Mouse (Mus musculus) stomach, embryonic 14.5 days (tissue): Measurements from ENCODE around the gene Nr4a1. TPM values are rescaled to one million over a fixed set of nuclear protein-coding genes. Genes with fewer than 3 reads are reported as not detected.
A peak's percentile ranks its signal among the peaks of the same experiment; 100 is the strongest.

ENCODE experiments used
- ATAC-seq: fragments of 200-750 bp; cut with Nextera tagmentation; 2 replicates; pipeline ENCODE4 v1.8.0; 2017; ENCODE audit warnings: low read depth, moderate TSS enrichment; ENCODE audit not compliant: insufficient number of reproducible peaks, insufficient read depth, low FRiP score
- H3K27ac ChIP-seq: fragments of 300-500 bp; sonication (generic); 2 replicates; pipeline ENCODE4 v1.5.1; 2014; ENCODE audit warnings: mild to moderate bottlenecking, low read length, moderate library complexity, mixed read lengths
- H3K27me3 ChIP-seq: fragments of 300-500 bp; sonication (generic); 2 replicates; pipeline ENCODE4 v1.6.1; 2014; ENCODE audit warnings: low read length, control low read depth, mixed read lengths; ENCODE audit not compliant: control insufficient read depth, insufficient read depth
- H3K36me3 ChIP-seq: fragments of 300-500 bp; sonication (generic); 2 replicates; pipeline ENCODE4 v1.6.1; 2014; ENCODE audit warnings: mild to moderate bottlenecking, control low read depth, low read length, moderate library complexity, mixed read lengths; ENCODE audit not compliant: control insufficient read depth, insufficient read depth
- H3K4me1 ChIP-seq: fragments of 300-500 bp; sonication (generic); 2 replicates; pipeline ENCODE4 v1.6.1; 2014; ENCODE audit warnings: low read length, control low read depth, mixed read lengths; ENCODE audit not compliant: control insufficient read depth, insufficient read depth
- H3K4me2 ChIP-seq: fragments of 300-500 bp; sonication (generic); replicated peaks from 2 replicates; pipeline ENCODE4 v1.6.1; 2014; ENCODE audit warnings: low read depth, low read length, control low read depth
- H3K4me3 ChIP-seq: fragments of 300-500 bp; sonication (generic); 2 replicates; pipeline ENCODE4 v1.5.1; 2014; ENCODE audit warnings: low read depth, low read length, control low read depth
- H3K9ac ChIP-seq: fragments of 300-500 bp; sonication (generic); replicated peaks from 2 replicates; pipeline ENCODE4 v1.6.1; 2014; ENCODE audit warnings: low read depth, mild to moderate bottlenecking, control low read depth, low read length, moderate library complexity, mixed read lengths
- H3K9me3 ChIP-seq: fragments of 300-500 bp; sonication (generic); 2 replicates; pipeline ENCODE4 v1.6.1; 2016; ENCODE audit warnings: low read depth, low read length, control low read depth; ENCODE audit not compliant: control insufficient read depth
- WGBS: fragments of 180-500 bp; shearing (Covaris S2); extraction: QIAGEN DNeasy Blood & Tissue Kit; methylation state at CpG from one replicate; pipeline ENCODE4 v1.1.7; 2014; 5-methylcytosine and 5-hydroxymethylcytosine counted together
- polyA plus RNA-seq: library from polyadenylated mRNA; unstranded; fragments of >200 nt; fragmentation: Nextera tagmentation; extraction: Ambion mirVana; gene quantifications from 2 replicates; pipeline ENCODE4 v1.2.1, GENCODE M21; 2014

Gene Nr4a1
- polyA plus RNA-seq, 1 experiment from 2014 or later: 12.1 TPM

DNA sequence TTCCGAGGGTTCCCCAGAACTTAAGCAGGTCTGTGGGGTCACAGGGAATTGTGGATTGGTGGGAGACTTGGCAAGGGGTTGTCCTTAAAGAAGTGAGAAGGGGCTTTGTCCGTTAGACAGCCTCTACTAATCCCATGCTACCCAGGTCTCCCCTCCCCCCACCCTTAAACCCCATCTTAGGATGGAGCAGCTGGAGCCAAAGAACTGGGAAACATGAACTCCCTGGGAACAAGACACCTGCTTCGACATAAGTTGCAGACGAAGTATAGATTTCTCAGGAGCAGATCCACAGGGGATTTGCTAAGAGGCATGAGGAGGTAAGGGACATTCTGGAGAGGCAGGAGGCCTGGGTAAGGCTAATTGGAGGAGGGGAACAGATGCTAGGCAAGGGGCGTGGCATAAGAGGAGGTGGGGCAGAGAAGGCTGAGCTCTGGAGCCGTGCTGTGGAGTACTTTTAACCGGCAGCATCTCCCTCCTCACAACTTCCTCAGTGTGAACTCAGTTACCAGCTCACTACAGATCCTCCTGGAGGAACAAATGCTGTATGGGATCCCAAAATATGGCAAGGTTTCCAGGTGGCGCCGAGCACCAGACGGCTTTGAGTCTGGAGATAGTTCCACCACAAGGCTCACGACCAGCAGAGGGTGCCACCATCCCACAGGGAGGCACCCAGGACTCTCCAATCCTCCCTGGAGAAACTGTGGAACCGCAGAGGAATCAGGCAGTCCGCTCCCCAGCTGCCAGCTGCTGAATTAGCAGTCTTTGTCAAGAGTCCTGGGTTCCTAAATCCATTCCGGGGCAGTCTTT, 32.6 kb upstream of the Nr4a1 start:
- Histone ChIP-seq H3K9ac (peak overlapping the region; percentile 1; the same call in 1 of the 2 replicates), H3K4me1 (peaks cover 40% of the 10 kb centered on the region), H3K27me3 (no peaks in the 10 kb centered on the region), H3K36me3 (no peaks in the 10 kb centered on the region), H3K4me2 (peak overlapping the region; percentile 35), H3K4me3 (peak overlapping the region; percentile 22), H3K27ac (peak overlapping the region; percentile 66; the same call in 1 of the 2 replicates), H3K9me3 (no peaks in the 10 kb centered on the region)
- peak; percentile 64 for ATAC-seq
- 2% methylated on average over 14 of the region's 14 CpGs for WGBS

DNA sequence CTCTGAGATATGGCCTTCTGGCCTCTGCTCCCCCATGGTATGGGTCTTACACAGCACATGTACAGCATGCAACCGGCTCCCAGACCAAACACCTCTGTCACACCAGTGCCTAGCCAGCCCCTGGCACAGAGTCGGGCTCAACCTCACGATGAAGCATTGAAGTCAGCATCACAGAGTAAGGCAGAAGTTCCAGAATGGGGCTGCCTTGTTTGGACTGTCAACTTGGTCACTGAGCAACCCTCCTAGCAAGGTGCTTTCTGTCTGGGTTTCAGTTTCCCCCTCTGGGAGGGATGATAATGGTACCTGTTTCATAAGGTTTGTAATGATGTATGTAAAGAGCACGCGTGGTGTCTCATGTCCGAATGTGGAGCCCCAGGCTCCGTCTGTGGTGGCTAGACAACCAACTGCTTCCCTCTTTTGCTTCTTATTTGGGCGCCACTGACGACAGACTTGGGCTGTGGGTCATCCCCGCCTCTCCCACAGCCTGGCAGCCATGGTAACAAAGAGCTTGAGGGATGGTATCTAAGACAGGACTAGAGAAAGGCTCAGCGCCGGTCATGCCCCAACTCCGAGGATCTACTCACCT, 31.1 kb upstream of the Nr4a1 start:
- H3K36me3 ChIP-seq: no peaks in the 10 kb centered on the region
- ATAC-seq: no peak
- 0 out of 2 replicates have a peak overlapping the region, but pooled peaks have one; percentile 65 for H3K4me2 ChIP-seq
- no peak overlapping the region for H3K4me3 ChIP-seq
- H3K27ac ChIP-seq: no peak overlapping the region
- H3K27me3 ChIP-seq: no peaks in the 10 kb centered on the region
- H3K9ac ChIP-seq: no peak overlapping the region
- no peaks in the 10 kb centered on the region for H3K9me3 ChIP-seq
- 47% methylated on average over 13 of the region's 13 CpGs for WGBS
- peaks cover 52% of the 10 kb centered on the region for H3K4me1 ChIP-seq

DNA sequence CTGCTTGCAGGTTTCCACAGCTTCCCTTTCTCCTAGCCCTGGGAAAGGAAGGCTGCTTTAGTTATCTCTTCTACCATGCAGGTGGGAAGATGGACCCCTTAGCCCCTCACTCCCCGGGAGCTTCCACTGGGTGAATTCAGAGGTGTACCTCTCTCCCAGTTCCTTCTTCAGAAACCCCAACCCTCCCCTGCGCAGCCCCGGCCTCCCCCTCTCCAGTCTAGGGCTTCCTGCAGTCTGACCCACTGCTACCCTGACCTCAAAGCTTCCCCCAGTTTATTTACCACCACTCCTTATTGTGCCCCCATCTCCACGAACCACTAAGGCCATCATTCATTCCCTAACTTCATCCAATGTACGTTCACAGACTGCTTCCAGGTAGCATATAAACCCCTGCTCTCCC, 30.5 kb upstream of the Nr4a1 start:
- WGBS: 7% methylated on average over 5 of the region's 5 CpGs

DNA sequence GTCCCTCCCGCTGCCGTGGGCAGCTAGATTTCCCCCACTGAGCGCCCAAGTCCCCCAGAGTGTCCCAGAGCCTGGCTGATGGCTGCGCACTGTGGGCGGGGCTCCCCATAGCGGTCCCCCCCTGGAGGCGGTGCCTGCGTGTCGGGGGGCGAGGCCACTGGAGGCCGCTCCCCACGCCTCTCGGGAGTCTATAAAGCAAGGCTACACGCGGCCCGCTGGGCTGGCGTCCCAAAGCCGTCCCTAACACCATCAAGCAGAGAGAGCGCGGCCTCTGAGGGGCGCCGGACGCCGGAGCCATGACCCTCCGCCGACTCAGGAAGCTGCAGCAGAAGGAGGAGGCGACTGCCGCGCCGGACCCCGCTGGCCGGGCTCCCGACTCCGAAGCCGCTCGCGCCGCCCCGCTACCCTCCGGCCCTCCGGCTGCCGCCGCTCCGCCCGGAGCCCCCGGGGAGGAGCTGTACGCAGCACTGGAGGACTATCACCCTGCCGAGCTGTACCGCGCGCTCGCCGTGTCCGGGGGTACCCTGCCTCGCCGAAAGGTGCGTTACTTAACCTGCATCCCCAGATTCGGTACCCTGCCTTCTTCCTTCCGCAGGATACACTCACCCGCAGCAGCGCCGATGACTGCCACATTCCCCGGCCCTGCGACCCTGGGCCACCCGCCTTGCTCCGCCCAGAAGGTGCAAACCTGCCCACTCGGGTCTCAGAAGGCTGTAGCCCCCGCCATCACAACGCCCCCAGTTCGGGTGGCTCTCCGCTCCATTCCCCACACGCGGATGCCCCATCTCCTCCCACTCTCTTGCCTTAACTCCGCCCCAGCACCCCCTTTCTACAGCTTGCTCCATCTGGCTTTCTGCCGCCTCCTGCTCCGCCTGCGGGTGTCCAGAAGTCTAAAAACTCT, 29.8 kb upstream of the Nr4a1 start, which contains the start of gene Grasp:
Grasp (plus strand) TSS at position 183 of the 901 bp plus-strand sequence.
- Histone ChIP-seq H3K9ac (peak within 1 kb of the TSS; percentile 82), H3K4me2 (peak within 1 kb of the TSS; percentile 65), H3K36me3 (peaks cover under 1% of the 10 kb centered on the region; the same call in 1 of the 2 replicates), H3K4me1 (peaks cover 63% of the 10 kb centered on the region), H3K27ac (peak within 1 kb of the TSS; percentile 84), H3K27me3 (no peaks in the 10 kb centered on the region), H3K4me3 (peak within 1 kb of the TSS; percentile 90), H3K9me3 (no peaks in the 10 kb centered on the region)
- peak; percentile 86 for ATAC-seq
- under 1% methylated on average over 73 of the region's 77 CpGs for WGBS

More for the DNA sequence above, 30.5 kb upstream of the Nr4a1 start:
- no peaks in the 10 kb centered on the region for H3K27me3 ChIP-seq
- H3K4me2 ChIP-seq: peak overlapping the region; percentile 65
- no peaks in the 10 kb centered on the region for H3K36me3 ChIP-seq
- no peaks in the 10 kb centered on the region for H3K9me3 ChIP-seq
- H3K4me1 ChIP-seq: peaks cover 58% of the 10 kb centered on the region
- ATAC-seq: no peak
- H3K27ac ChIP-seq: no peak overlapping the region
- peak overlapping the region; percentile 90 for H3K4me3 ChIP-seq
- peak overlapping the region; percentile 82 for H3K9ac ChIP-seq

DNA sequence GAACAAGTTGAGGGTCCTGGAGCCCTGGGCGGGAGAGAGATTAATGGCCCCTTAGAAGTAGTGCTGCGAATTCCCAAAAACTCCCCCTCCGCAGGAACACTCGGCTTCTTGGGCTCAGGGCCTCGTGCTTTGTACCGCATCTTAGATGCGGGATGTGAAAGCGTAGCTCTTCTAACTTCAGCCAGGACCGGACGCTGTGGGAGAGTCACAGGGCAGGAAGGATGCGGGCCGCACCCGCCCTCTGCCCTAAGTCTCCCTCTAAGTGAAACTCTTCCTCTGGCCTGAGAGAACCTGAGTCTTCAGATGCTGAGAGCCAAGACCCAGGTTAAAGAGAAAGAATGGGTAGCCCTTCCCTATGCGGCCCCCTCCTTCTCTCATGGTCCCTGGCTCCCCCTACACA, 29.1 kb upstream of the Nr4a1 start:
- Histone ChIP-seq H3K4me1 (peaks cover 63% of the 10 kb centered on the region), H3K36me3 (peaks cover 6% of the 10 kb centered on the region; the same call in 1 of the 2 replicates), H3K4me2 (peak overlapping the region; percentile 65), H3K9ac (peak overlapping the region; percentile 82), H3K27ac (peak overlapping the region; percentile 84), H3K27me3 (no peaks in the 10 kb centered on the region), H3K4me3 (peak overlapping the region; percentile 90), H3K9me3 (no peaks in the 10 kb centered on the region)
- 3% methylated on average over 14 of the region's 14 CpGs for WGBS
- ATAC-seq: no peak

DNA sequence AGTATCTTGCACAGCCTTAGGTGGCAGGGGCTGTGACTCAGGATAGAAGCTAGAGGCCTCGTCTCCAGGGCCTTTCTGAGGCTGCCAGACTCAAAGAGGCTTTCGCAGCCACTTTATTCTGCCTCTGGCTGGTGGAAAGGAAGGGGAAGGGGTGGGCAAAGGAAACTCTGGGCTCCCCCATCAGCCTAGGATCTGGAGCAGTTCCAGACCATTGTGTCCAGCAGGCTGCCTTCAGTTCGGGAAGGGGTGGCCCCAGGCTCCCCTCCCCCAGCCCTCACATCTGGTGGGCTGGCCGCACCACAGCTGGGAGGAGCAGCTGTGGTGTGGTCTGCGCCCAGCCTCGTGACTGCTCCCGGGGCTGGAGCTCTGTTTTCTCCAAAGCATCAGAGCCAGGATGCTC, 26.1 kb upstream of the Nr4a1 start:
- H3K4me1 ChIP-seq: peaks cover 43% of the 10 kb centered on the region
- H3K36me3 ChIP-seq: peaks cover 21% of the 10 kb centered on the region
- H3K4me2 ChIP-seq: peak overlapping the region; percentile 21; the same call in 1 of the 2 replicates
- no peak overlapping the region for H3K9ac ChIP-seq
- no peak overlapping the region for H3K4me3 ChIP-seq
- peak; percentile 36; the same call in 1 of the 2 replicates for ATAC-seq
- WGBS: 16% methylated on average over 7 of the region's 7 CpGs
- no peaks in the 10 kb centered on the region for H3K27me3 ChIP-seq
- no peaks in the 10 kb centered on the region for H3K9me3 ChIP-seq
- H3K27ac ChIP-seq: peak overlapping the region; percentile 83

DNA sequence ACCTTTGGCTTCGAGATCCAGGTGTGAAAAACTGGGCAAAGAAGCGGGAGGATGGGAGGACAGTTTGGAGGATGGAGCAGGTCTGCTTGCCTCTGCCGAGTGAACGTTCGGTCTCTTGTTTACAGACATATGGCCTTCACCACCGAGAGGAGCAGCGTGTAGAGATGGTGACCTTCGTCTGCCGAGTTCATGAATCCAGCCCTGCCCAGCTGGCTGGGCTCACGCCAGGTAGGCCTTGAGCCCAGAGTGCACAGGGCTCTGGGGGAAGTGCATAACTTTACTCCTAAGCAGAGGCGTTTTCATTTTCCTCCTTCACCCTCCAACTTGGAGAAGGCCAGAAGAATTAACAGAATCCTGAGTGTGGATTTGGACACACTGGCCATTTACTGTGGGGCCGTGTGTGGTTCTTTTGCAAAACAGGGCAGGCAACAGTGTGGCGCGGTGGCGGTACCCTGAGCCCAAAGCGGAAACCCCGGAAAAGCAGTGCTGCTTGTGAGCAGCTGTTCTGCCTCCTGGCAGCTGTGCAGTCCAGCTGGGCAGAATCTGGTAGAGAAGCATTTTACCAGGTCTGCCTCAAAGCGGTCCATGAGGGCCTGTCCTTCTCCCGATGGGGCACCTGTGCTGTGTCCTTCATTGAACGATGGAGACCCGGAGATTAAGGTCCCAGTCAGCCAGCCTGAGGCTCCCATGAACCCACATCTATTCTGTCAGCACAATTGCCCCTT, 25.0 kb upstream of the Nr4a1 start:
- peak overlapping the region; percentile 83; the same call in 1 of the 2 replicates for H3K27ac ChIP-seq
- peak overlapping the region; percentile 21; the same call in 1 of the 2 replicates for H3K4me2 ChIP-seq
- no peaks in the 10 kb centered on the region for H3K27me3 ChIP-seq
- ATAC-seq: no peak
- peaks cover 21% of the 10 kb centered on the region for H3K36me3 ChIP-seq
- no peak overlapping the region for H3K4me3 ChIP-seq
- H3K4me1 ChIP-seq: peaks cover 42% of the 10 kb centered on the region
- no peak overlapping the region for H3K9ac ChIP-seq
- H3K9me3 ChIP-seq: no peaks in the 10 kb centered on the region
- WGBS: 77% methylated on average over 21 of the region's 21 CpGs
